Mouse (Mus musculus) limb, embryonic 11.5 days (tissue): ENCODE results near the gene Ddx19b. TPM values are rescaled to one million over a fixed set of nuclear protein-coding genes. Genes with fewer than 3 reads are reported as not detected.

Experiments
- ATAC-seq: fragments of 200-750 bp; cut with Nextera tagmentation; 2 replicates; pipeline ENCODE4 v1.8.0; 2017; ENCODE audit warnings: low read depth; ENCODE audit not compliant: insufficient number of reproducible peaks, low FRiP score, low TSS enrichment
- DNase-seq: peaks from one replicate; pipeline ENCODE4 v3.0.0-alpha.2; 2015; ENCODE audit warnings: low spot score
- H3K27ac ChIP-seq: fragments of 300-500 bp; sonication (generic); replicated peaks from 2 replicates; pipeline ENCODE4 v1.5.1; 2014; ENCODE audit warnings: low read depth, mild to moderate bottlenecking, low read length
- H3K27me3 ChIP-seq: fragments of 300-500 bp; sonication (generic); 2 replicates; pipeline ENCODE4 v1.6.1; 2014; ENCODE audit warnings: mild to moderate bottlenecking, low read length, mixed read lengths; ENCODE audit not compliant: control insufficient read depth, insufficient read depth
- H3K36me3 ChIP-seq: fragments of 300-500 bp; sonication (generic); 2 replicates; pipeline ENCODE4 v1.6.1; 2014; ENCODE audit warnings: mild to moderate bottlenecking, low read length, moderate library complexity, mixed read lengths; ENCODE audit not compliant: control insufficient read depth, insufficient read depth
- H3K4me1 ChIP-seq: fragments of 300-500 bp; sonication (generic); 2 replicates; pipeline ENCODE4 v1.6.1; 2014; ENCODE audit warnings: low read length, mixed read lengths; ENCODE audit not compliant: control insufficient read depth, insufficient read depth
- H3K4me2 ChIP-seq: fragments of 300-500 bp; sonication (generic); 2 replicates; pipeline ENCODE4 v1.6.1; 2014; ENCODE audit warnings: low read depth, mild to moderate bottlenecking, moderate library complexity; ENCODE audit not compliant: severe bottlenecking
- H3K4me3 ChIP-seq: fragments of 300-500 bp; sonication (generic); 2 replicates; pipeline ENCODE4 v1.5.1; 2014; ENCODE audit warnings: low read depth, low read length
- H3K9ac ChIP-seq: fragments of 300-500 bp; sonication (generic); 2 replicates; pipeline ENCODE4 v1.6.1; 2014; ENCODE audit warnings: mild to moderate bottlenecking, low read length
- H3K9me3 ChIP-seq: fragments of 300-500 bp; sonication (generic); 2 replicates; pipeline ENCODE4 v1.6.1; 2016; ENCODE audit warnings: low read length; ENCODE audit not compliant: control insufficient read depth
- WGBS: fragments of 180-500 bp; shearing (Covaris S2); extraction: QIAGEN DNeasy Blood & Tissue Kit; methylation state at CpG from one replicate; pipeline ENCODE4 v1.1.7; 2014; 5-methylcytosine and 5-hydroxymethylcytosine counted together
- polyA plus RNA-seq: library from polyadenylated mRNA; unstranded; fragments of >200 nt; fragmentation: Nextera tagmentation; extraction: Ambion mirVana; gene quantifications from 2 replicates; pipeline ENCODE4 v1.2.1, GENCODE M21; 2014

The Ddx19b gene
- polyA plus RNA-seq, 1 experiment from 2014 or later = 4.7 TPM

- H3K27me3 ChIP-seq = no peaks in the 10 kb centered on the region
- H3K4me2 ChIP-seq = no peak overlapping the region
These were observed 22.4 kb upstream of the Ddx19b start for GRCm38 (mm10) chr8:111053827-111054518.

DNA sequence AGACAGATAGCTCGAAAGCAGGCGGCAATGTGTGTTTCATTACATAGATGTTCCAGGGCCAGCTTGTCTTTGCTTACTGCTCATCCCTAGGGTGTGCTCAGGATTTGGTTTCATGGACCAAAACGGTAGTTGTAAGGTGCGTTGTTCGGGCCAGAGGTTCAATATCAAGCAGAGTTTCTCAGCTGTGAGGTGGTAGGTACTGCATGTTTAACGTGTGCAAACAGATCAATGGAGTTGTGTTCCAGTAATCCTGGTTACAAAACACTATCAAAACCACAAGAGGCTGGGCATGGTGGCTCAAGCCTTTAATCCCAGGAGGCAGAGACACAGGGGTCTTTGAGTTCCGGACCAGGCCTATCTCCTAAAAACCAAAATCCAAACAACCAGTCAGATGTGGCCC lies 17.6 kb upstream of the Ddx19b start:
- DNase-seq (no peak), ATAC-seq (no peak)
- Histone ChIP-seq H3K27me3 (no peaks in the 10 kb centered on the region), H3K4me1 (no peaks in the 10 kb centered on the region), H3K9ac (no peak overlapping the region), H3K4me2 (no peak overlapping the region), H3K9me3 (no peaks in the 10 kb centered on the region), H3K36me3 (peaks cover 60% of the 10 kb centered on the region), H3K27ac (no peak overlapping the region), H3K4me3 (no peak overlapping the region)
- 93% methylated on average over 7 of the region's 7 CpGs for WGBS

More at GRCm38 (mm10) chr8:111053827-111054518, 22.4 kb upstream of the Ddx19b start:
- Histone ChIP-seq H3K9ac (no peak overlapping the region), H3K4me1 (peaks cover 3% of the 10 kb centered on the region; the same call in 1 of the 2 replicates), H3K9me3 (no peaks in the 10 kb centered on the region), H3K36me3 (peaks cover 40% of the 10 kb centered on the region), H3K4me3 (no peak overlapping the region), H3K27ac (no peak overlapping the region)
- no peak for DNase-seq
- no peak for ATAC-seq
- 95% methylated on average over 12 of the region's 12 CpGs for WGBS

- 90% methylated on average over 2 of the region's 2 CpGs for WGBS
- Histone ChIP-seq H3K27ac (no peak overlapping the region), H3K36me3 (peaks cover 59% of the 10 kb centered on the region)
These were observed 17.1 kb upstream of the Ddx19b start for GRCm38 (mm10) chr8:111048694-111049093.

GRCm38 (mm10) chr8:111044003-111044734 lies 12.6 kb upstream of the Ddx19b start:
- Histone ChIP-seq H3K27me3 (no peaks in the 10 kb centered on the region), H3K9ac (no peak overlapping the region), H3K36me3 (peaks cover 63% of the 10 kb centered on the region), H3K4me3 (no peak overlapping the region), H3K27ac (no peak overlapping the region), H3K4me2 (no peak overlapping the region), H3K4me1 (no peaks in the 10 kb centered on the region), H3K9me3 (no peaks in the 10 kb centered on the region)
- no peak for DNase-seq
- no peak for ATAC-seq
- 56% methylated on average over 2 of the region's 2 CpGs for WGBS

More at GRCm38 (mm10) chr8:111048694-111049093, 17.1 kb upstream of the Ddx19b start:
- no peak overlapping the region for H3K4me2 ChIP-seq
- ATAC-seq (no peak), DNase-seq (no peak)
- H3K4me3 ChIP-seq = no peak overlapping the region
- no peaks in the 10 kb centered on the region for H3K9me3 ChIP-seq
- no peaks in the 10 kb centered on the region for H3K4me1 ChIP-seq
- H3K9ac ChIP-seq = no peak overlapping the region
- no peaks in the 10 kb centered on the region for H3K27me3 ChIP-seq

DNA sequence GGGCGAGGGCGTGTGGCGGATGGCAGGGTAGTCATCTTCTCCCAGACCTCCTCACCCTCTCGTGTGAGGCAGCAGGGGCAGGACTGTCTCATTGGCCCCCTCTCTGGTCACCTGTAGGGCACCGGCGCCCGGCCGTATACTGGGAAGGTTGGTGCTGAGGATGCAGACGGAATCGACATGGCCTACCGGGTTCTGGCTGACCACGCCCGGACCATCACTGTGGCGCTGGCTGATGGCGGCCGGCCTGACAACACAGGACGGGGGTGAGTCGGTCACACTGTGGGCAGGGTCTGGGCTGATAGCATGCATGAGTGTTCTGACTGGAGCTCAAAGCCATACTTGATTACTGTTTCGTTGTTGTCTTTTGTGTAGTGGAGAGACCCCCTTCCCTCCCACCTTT lies 11.0 kb upstream of the Ddx19b start:
- Histone ChIP-seq H3K27ac (no peak overlapping the region), H3K9me3 (no peaks in the 10 kb centered on the region), H3K27me3 (no peaks in the 10 kb centered on the region), H3K4me3 (no peak overlapping the region), H3K9ac (no peak overlapping the region), H3K4me1 (no peaks in the 10 kb centered on the region), H3K4me2 (no peak overlapping the region), H3K36me3 (peaks cover 55% of the 10 kb centered on the region)
- no peak for DNase-seq
- WGBS = 95% methylated on average over 19 of the region's 19 CpGs
- no peak for ATAC-seq

GRCm38 (mm10) chr8:111036591-111036990 lies 5.0 kb upstream of the Ddx19b start:
- no peak for DNase-seq
- no peak overlapping the region for H3K27ac ChIP-seq

GRCm38 (mm10) chr8:111034276-111034675 lies 2.7 kb upstream of the Ddx19b start:
- peak overlapping the region; percentile 75 for H3K9ac ChIP-seq
- peak overlapping the region; percentile 68 for H3K27ac ChIP-seq
- H3K9me3 ChIP-seq = no peaks in the 10 kb centered on the region
- no peaks in the 10 kb centered on the region for H3K27me3 ChIP-seq
- ATAC-seq (0 out of 2 replicates have a peak, but pooled peaks have one; percentile 15), DNase-seq (peak; percentile 61)
- H3K4me1 ChIP-seq = peaks cover 8% of the 10 kb centered on the region
- H3K36me3 ChIP-seq = peaks cover 11% of the 10 kb centered on the region; the same call in 1 of the 2 replicates
- peak overlapping the region; percentile 68 for H3K4me2 ChIP-seq
- peak overlapping the region; percentile 67 for H3K4me3 ChIP-seq
- 17% methylated on average over 12 of the region's 12 CpGs for WGBS

More at GRCm38 (mm10) chr8:111036591-111036990, 5.0 kb upstream of the Ddx19b start:
- H3K9me3 ChIP-seq = no peaks in the 10 kb centered on the region
- H3K4me3 ChIP-seq = no peak overlapping the region
- H3K36me3 ChIP-seq = peaks cover 22% of the 10 kb centered on the region; the same call in 1 of the 2 replicates
- peaks cover 8% of the 10 kb centered on the region for H3K4me1 ChIP-seq
- 93% methylated on average over 15 of the region's 15 CpGs for WGBS
- no peak for ATAC-seq
- no peaks in the 10 kb centered on the region for H3K27me3 ChIP-seq
- no peak overlapping the region for H3K4me2 ChIP-seq
- no peak overlapping the region for H3K9ac ChIP-seq

GRCm38 (mm10) chr8:111033482-111034215 lies 2.1 kb upstream of the Ddx19b start:
- WGBS = 5% methylated on average over 37 of the region's 37 CpGs
- Histone ChIP-seq H3K4me3 (peak overlapping the region; percentile 67), H3K4me1 (peaks cover 8% of the 10 kb centered on the region), H3K27ac (peak overlapping the region; percentile 68), H3K27me3 (no peaks in the 10 kb centered on the region), H3K9ac (peak overlapping the region; percentile 75), H3K4me2 (peak overlapping the region; percentile 68), H3K9me3 (no peaks in the 10 kb centered on the region), H3K36me3 (peaks cover 11% of the 10 kb centered on the region; the same call in 1 of the 2 replicates)
- DNase-seq (peak; percentile 97), ATAC-seq (peak; percentile 97)
